Mouse (Mus musculus) midbrain, embryonic 15.5 days (tissue): Measurements from ENCODE around the gene Cerk. TPM values are rescaled to one million over a fixed set of nuclear protein-coding genes. Genes with fewer than 3 reads are reported as not detected.

Experiments
- polyA plus RNA-seq: library from polyadenylated mRNA; unstranded; fragments of >200 nt; fragmentation: Nextera tagmentation; extraction: Ambion mirVana; gene quantifications from 2 replicates; pipeline ENCODE4 v1.2.1, GENCODE M21; 2015

The Cerk gene
- polyA plus RNA-seq, 1 experiment from 2014 or later = 25.8 TPM

Other genes starting within 250 kb of the Cerk start
- gene Celsr1, start 152.4 kb downstream of the Cerk start, polyA plus RNA-seq = 1.6 and 2.2 TPM in 2 replicates
- gene Gramd4, start 128.4 kb downstream of the Cerk start, polyA plus RNA-seq = 41.0 and 41.7 TPM in 2 replicates
- 14.3 and 15.1 TPM in 2 replicates for gene Tbc1d22a, start 28.3 kb upstream of the Cerk start, polyA plus RNA-seq